Mouse (Mus musculus): ENCODE data around the gene Tfrc.

DNA sequence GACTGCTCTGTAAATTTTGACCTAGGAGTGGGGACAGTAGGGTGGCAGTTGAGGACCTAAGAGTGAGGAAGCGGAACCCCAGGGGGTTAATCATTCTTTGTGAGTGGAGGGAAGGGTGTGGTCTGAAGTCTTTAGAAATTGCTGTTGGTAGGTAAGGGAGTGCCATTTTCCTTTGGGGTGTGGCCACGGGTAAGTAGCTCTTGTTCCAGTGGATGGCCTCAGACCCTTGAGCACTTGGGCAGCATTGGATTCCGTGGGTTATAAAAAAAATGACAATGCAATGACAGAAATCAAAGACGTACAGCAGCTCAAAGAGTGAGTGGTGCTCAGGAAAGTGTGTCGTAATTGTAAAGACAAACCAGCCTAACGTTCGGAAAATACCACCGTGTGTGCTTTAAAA lies 47.6 kb downstream of the Tfrc start:
- TF ChIP-seq EP300 (IDR thresholded peaks at IDR 0.05) (no peak), CTCF (IDR thresholded peaks at IDR 0.05) (no peak)
